8 mouse cellular contexts compared by ENCODE assay signal in genomic region chr8:91967407-91967806, GRCm38 (mm10).
DNase-seq lines count a peak whose midpoint lies in the region; ATAC-seq and TF ChIP-seq lines count a peak whose summit lies in the region.

No protein-coding gene starts in this region.

- peak overlapping the region; percentile 28; the same call in 1 of the 2 replicates for H3K27ac ChIP-seq in lung, embryonic 16.5 days (ENCODE audit: low read length)
- H3K27ac ChIP-seq in heart, embryonic 12.5 days (ENCODE audit: poor library complexity, severe bottlenecking): peak overlapping the region; percentile 89
- no peak overlapping the region for H3K27ac ChIP-seq in intestine, postnatal 0 days (ENCODE audit: low read depth, low read length)

- no peaks in the 10 kb centered on the region for H3K36me3 ChIP-seq in lung, embryonic 16.5 days (ENCODE audit: control insufficient read depth, insufficient read depth, low read length)
- no peaks in the 10 kb centered on the region for H3K36me3 ChIP-seq in heart, embryonic 12.5 days
- no peaks in the 10 kb centered on the region for H3K36me3 ChIP-seq in intestine, postnatal 0 days (ENCODE audit: control insufficient read depth, insufficient read depth)

- H3K9ac ChIP-seq in lung, embryonic 16.5 days (ENCODE audit: low read length): peak overlapping the region; percentile 33; the same call in 1 of the 2 replicates
- peak overlapping the region; percentile 43; the same call in 1 of the 2 replicates for H3K9ac ChIP-seq in heart, embryonic 12.5 days
- H3K9ac ChIP-seq in intestine, postnatal 0 days (ENCODE audit: low read depth, low read length): no peak overlapping the region

- H3K9me3 ChIP-seq in lung, embryonic 16.5 days (ENCODE audit: control insufficient read depth, low read length): no peaks in the 10 kb centered on the region
- no peaks in the 10 kb centered on the region for H3K9me3 ChIP-seq in heart, embryonic 12.5 days (replicated peaks)
- H3K9me3 ChIP-seq in intestine, postnatal 0 days (ENCODE audit: control insufficient read depth): no peaks in the 10 kb centered on the region

- peaks cover 17% of the 10 kb centered on the region for H3K4me1 ChIP-seq in lung, embryonic 16.5 days (replicated peaks; ENCODE audit: control insufficient read depth, insufficient read depth, low read length)
- peaks cover 33% of the 10 kb centered on the region for H3K4me1 ChIP-seq in heart, embryonic 12.5 days (replicated peaks)
- H3K4me1 ChIP-seq in intestine, postnatal 0 days (replicated peaks; ENCODE audit: control insufficient read depth, insufficient read depth, low read length): no peaks in the 10 kb centered on the region

- ATAC-seq in lung, embryonic 16.5 days (ENCODE audit: low read depth): peak; percentile 31; the same call in 1 of the 2 replicates
- ATAC-seq in heart, embryonic 12.5 days (ENCODE audit: insufficient number of reproducible peaks, low FRiP score): peak; percentile 75
- ATAC-seq in intestine, postnatal 0 days: no peak

- H3K4me2 ChIP-seq in lung, embryonic 16.5 days (ENCODE audit: low read depth, low read length): peak overlapping the region; percentile 67
- H3K4me2 ChIP-seq in heart, embryonic 12.5 days: peak overlapping the region; percentile 66
- H3K4me2 ChIP-seq in intestine, postnatal 0 days (replicated peaks; ENCODE audit: low read depth): peak overlapping the region; percentile 39

- peak overlapping the region; percentile 33 for H3K4me3 ChIP-seq in lung, embryonic 16.5 days (ENCODE audit: low read length)
- peak overlapping the region; percentile 31 for H3K4me3 ChIP-seq in heart, embryonic 12.5 days
- H3K4me3 ChIP-seq in intestine, postnatal 0 days (ENCODE audit: low read depth, low read length): no peak overlapping the region

- 3% methylated on average over 16 of the region's 16 CpGs for WGBS in lung, embryonic 16.5 days
- WGBS in heart, embryonic 12.5 days: 13% methylated on average over 16 of the region's 16 CpGs
- 17% methylated on average over 16 of the region's 16 CpGs for WGBS in intestine, postnatal 0 days

- TF ChIP-seq CTCF in intestine, postnatal 0 days (IDR thresholded peaks at IDR 0.05; ENCODE audit: low read depth): no peak

- H3K27me3 ChIP-seq in lung, embryonic 16.5 days (ENCODE audit: control insufficient read depth, insufficient read depth, low read depth, low read length): 0 out of 2 replicates have a peak, but pooled peaks cover 2% of the 10 kb centered on the region
- H3K27me3 ChIP-seq in heart, embryonic 12.5 days (replicated peaks): peaks cover 53% of the 10 kb centered on the region
- H3K27me3 ChIP-seq in intestine, postnatal 0 days (replicated peaks; ENCODE audit: control insufficient read depth, insufficient read depth, low read length): peaks cover 7% of the 10 kb centered on the region

- no peak for DNase-seq in lung, postnatal 14 days
- DNase-seq in right cerebral cortex, postnatal 14 days: peak; percentile 28
- DNase-seq in spleen, adult 18-20 months: no peak
- no peak for DNase-seq in MN1 (ENCODE audit: low spot score)
- no peak for DNase-seq in thymus, postnatal 0 days (ENCODE audit: low spot score)
